Mouse (Mus musculus): ENCODE measurements around the gene Thsd7a. TPM values are rescaled to one million over a fixed set of nuclear protein-coding genes. Genes with fewer than 3 reads are reported as not detected.

The Thsd7a gene
- polyA plus RNA-seq, 1 experiment from 2014 or later = 0.24 TPM

GRCm38 (mm10) chr6:12402996-12403395 lies 346.2 kb downstream of the Thsd7a start:
- no peaks in the 10 kb centered on the region for H3K36me3 ChIP-seq (ENCODE audit: control insufficient read depth, insufficient read depth)
- ATAC-seq (ENCODE audit: low read depth) = no peak
- no peaks in the 10 kb centered on the region for H3K4me1 ChIP-seq (ENCODE audit: control insufficient read depth, low read depth, low read length)
- H3K4me2 ChIP-seq (ENCODE audit: low read depth, low read length) = no peak overlapping the region
- no peak overlapping the region for H3K4me3 ChIP-seq (ENCODE audit: low read depth, low read length)
- no peaks in the 10 kb centered on the region for H3K27me3 ChIP-seq (ENCODE audit: control insufficient read depth, insufficient read depth, low read depth, low read length)
- H3K27ac ChIP-seq (ENCODE audit: low read length) = no peak overlapping the region
- H3K9me3 ChIP-seq (replicated peaks; ENCODE audit: control insufficient read depth, low read length) = no peaks in the 10 kb centered on the region
- 75% methylated on average over 1 of the region's 1 CpGs for WGBS (ENCODE audit: insufficient replicate concordance)
- H3K9ac ChIP-seq (ENCODE audit: low read depth, low read length) = no peak overlapping the region

DNA sequence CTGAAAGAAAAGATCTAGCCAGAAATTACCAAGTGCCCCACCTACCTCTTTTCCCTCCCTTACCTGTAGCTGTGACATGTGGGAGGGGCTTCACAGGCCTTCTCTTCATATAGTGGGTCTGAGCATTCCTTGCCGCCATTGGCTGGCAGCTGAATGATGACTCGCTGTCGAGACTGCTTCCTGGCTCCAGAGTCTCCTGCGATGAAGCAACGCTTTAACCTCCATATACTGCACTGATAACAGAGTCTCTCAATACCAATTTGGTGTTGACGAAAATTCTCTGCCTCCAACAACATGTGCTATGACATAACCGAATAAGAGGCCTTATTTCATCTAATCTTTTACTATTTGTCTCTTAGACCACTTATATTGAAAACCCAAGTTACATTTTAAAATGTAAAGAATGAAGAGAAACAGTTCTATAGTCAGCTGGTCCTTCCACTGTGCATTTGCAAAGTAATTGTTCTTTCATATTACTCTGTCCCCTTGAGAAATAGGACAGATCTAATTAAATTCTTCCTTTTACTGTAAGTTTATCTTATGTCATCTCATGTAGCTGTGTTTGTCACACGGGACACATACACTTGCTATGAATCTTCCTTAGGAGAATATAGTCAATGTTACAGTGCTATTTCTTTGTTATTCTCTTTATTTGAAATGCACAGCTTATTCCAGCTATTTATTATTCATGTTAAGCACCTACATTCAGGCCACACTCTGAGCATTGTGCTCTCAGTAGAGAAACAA lies 351.3 kb downstream of the Thsd7a start:
- ATAC-seq (ENCODE audit: low read depth) = no peak
- no peaks in the 10 kb centered on the region for H3K27me3 ChIP-seq (ENCODE audit: control insufficient read depth, insufficient read depth, low read depth, low read length)
- no peak overlapping the region for H3K27ac ChIP-seq (ENCODE audit: low read length)
- no peak overlapping the region for H3K4me3 ChIP-seq (ENCODE audit: low read depth, low read length)
- H3K9me3 ChIP-seq (replicated peaks; ENCODE audit: control insufficient read depth, low read length) = no peaks in the 10 kb centered on the region
- no peaks in the 10 kb centered on the region for H3K4me1 ChIP-seq (ENCODE audit: control insufficient read depth, low read depth, low read length)
- H3K36me3 ChIP-seq (ENCODE audit: control insufficient read depth, insufficient read depth) = no peaks in the 10 kb centered on the region
- WGBS (ENCODE audit: insufficient replicate concordance) = 60% methylated on average over 8 of the region's 8 CpGs
- H3K4me2 ChIP-seq (ENCODE audit: low read depth, low read length) = no peak overlapping the region
- H3K9ac ChIP-seq (ENCODE audit: low read depth, low read length) = no peak overlapping the region

DNA sequence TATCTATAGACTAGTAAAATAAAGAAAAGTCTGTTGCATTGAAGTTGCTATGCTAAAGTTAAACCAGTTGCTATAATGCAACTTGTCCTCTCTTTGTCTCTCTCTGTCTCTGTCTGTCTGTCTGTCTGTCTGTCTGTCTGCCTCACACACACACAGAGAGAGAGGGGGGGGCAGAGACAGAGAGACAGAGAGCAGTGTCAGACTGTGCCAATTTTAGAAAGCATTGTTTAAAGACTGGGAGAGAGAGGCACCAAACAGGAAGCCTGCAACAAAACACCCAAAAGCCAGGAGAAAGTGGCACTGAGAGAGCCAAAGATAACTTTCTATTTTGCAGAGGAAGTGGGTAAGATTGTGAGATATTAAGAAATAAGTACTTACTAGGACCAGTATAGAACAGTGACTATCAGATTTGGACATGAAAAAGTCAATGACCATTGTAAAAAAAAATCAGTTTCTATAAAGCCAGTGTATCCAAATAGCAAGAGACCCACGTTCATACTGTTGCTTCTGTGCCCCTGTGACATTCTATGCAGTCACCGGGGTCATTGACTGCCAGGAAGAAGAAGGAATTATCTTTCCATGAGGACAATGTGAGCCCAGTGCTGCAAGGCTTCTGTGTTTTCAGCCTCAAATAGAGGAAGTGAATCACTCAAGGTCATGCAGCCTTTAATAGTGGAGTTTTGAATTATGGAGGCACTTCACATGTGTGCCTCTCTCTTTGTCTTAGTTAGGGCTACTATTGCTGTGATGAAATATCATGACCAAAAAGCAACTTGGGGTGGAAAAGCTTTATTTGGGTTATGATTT lies 355.4 kb downstream of the Thsd7a start:
- Histone ChIP-seq H3K36me3 (ENCODE audit: control insufficient read depth, insufficient read depth) (no peaks in the 10 kb centered on the region), H3K9me3 (replicated peaks; ENCODE audit: control insufficient read depth, low read length) (no peaks in the 10 kb centered on the region), H3K27ac (ENCODE audit: low read length) (no peak overlapping the region), H3K27me3 (ENCODE audit: control insufficient read depth, insufficient read depth, low read depth, low read length) (no peaks in the 10 kb centered on the region), H3K4me1 (ENCODE audit: control insufficient read depth, low read depth, low read length) (no peaks in the 10 kb centered on the region), H3K4me3 (ENCODE audit: low read depth, low read length) (no peak overlapping the region), H3K4me2 (ENCODE audit: low read depth, low read length) (no peak overlapping the region), H3K9ac (ENCODE audit: low read depth, low read length) (no peak overlapping the region)
- peak; percentile 53; the same call in 1 of the 2 replicates for ATAC-seq (ENCODE audit: low read depth)
- 13% methylated on average over 2 of the region's 2 CpGs for WGBS (ENCODE audit: insufficient replicate concordance)

GRCm38 (mm10) chr6:12386731-12387130 lies 362.5 kb downstream of the Thsd7a start:
- H3K27ac ChIP-seq (ENCODE audit: low read length) = no peak overlapping the region
- WGBS (ENCODE audit: insufficient replicate concordance) = 66% methylated on average over 1 of the region's 1 CpGs
- H3K36me3 ChIP-seq (ENCODE audit: control insufficient read depth, insufficient read depth) = no peaks in the 10 kb centered on the region
- H3K9me3 ChIP-seq (replicated peaks; ENCODE audit: control insufficient read depth, low read length) = no peaks in the 10 kb centered on the region
- no peaks in the 10 kb centered on the region for H3K4me1 ChIP-seq (ENCODE audit: control insufficient read depth, low read depth, low read length)
- no peaks in the 10 kb centered on the region for H3K27me3 ChIP-seq (ENCODE audit: control insufficient read depth, insufficient read depth, low read depth, low read length)
- no peak for ATAC-seq (ENCODE audit: low read depth)
- no peak overlapping the region for H3K4me2 ChIP-seq (ENCODE audit: low read depth, low read length)
- no peak overlapping the region for H3K4me3 ChIP-seq (ENCODE audit: low read depth, low read length)
- no peak overlapping the region for H3K9ac ChIP-seq (ENCODE audit: low read depth, low read length)

DNA sequence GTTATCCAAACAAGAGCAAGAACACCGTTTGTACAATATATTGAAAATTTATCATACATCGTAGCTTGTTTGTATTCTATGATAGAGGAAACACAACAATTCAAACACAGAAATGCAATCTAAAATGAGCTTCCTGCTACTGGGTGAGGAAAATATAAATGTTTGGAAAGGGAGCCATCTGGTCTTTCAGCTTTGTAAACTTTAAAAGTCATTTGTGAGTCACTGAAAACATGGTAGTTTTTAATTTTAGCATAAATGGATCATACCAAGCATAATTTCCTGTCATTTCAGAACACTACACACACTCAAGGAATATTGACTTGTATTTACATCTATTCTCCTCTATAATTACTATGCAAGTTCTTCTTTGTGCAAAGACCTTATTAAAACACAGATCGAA lies 363.6 kb downstream of the Thsd7a start:
- H3K4me3 ChIP-seq (ENCODE audit: low read depth, low read length) = no peak overlapping the region
- H3K27me3 ChIP-seq (ENCODE audit: control insufficient read depth, insufficient read depth, low read depth, low read length) = no peaks in the 10 kb centered on the region
- no peak for ATAC-seq (ENCODE audit: low read depth)
- no peak overlapping the region for H3K27ac ChIP-seq (ENCODE audit: low read length)
- H3K4me1 ChIP-seq (ENCODE audit: control insufficient read depth, low read depth, low read length) = no peaks in the 10 kb centered on the region
- H3K4me2 ChIP-seq (ENCODE audit: low read depth, low read length) = no peak overlapping the region
- no peak overlapping the region for H3K9ac ChIP-seq (ENCODE audit: low read depth, low read length)
- H3K36me3 ChIP-seq (ENCODE audit: control insufficient read depth, insufficient read depth) = no peaks in the 10 kb centered on the region
- no peaks in the 10 kb centered on the region for H3K9me3 ChIP-seq (replicated peaks; ENCODE audit: control insufficient read depth, low read length)
- WGBS (ENCODE audit: insufficient replicate concordance) = 49% methylated on average over 3 of the region's 3 CpGs

DNA sequence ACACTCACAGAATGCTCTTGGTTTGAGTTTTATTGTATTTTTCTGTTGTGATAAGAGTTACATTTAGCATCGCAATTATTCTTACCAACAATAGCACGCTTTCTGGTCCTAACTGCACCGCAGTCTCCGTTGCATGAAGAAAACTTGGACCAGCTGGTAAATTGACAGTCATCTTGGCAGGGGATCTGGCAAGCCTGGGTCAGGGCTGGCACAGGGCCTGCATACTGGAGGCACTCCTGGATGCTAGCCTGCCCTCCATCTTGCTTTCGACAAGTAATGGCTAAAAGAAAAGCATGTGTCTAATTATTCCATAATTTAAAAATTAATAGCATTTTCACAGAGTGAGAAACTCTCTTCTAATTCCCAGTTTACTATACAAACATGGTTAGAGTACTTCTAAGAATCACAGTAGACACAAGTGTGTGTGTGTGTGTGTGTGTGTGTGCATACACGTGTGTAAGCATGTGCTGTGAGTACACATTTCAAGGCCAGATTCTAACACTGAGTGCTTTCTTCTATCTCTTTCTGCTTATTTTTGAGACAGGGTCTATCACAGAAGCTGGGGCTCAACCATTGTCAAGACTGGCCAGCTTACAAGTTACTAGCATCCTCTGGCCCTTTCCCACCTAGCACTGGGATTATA lies 368.0 kb downstream of the Thsd7a start:
- no peak overlapping the region for H3K4me3 ChIP-seq (ENCODE audit: low read depth, low read length)
- H3K9ac ChIP-seq (ENCODE audit: low read depth, low read length) = no peak overlapping the region
- H3K9me3 ChIP-seq (replicated peaks; ENCODE audit: control insufficient read depth, low read length) = no peaks in the 10 kb centered on the region
- H3K27ac ChIP-seq (ENCODE audit: low read length) = no peak overlapping the region
- no peaks in the 10 kb centered on the region for H3K4me1 ChIP-seq (ENCODE audit: control insufficient read depth, low read depth, low read length)
- H3K27me3 ChIP-seq (ENCODE audit: control insufficient read depth, insufficient read depth, low read depth, low read length) = no peaks in the 10 kb centered on the region
- no peak for ATAC-seq (ENCODE audit: low read depth)
- H3K36me3 ChIP-seq (ENCODE audit: control insufficient read depth, insufficient read depth) = no peaks in the 10 kb centered on the region
- WGBS (ENCODE audit: insufficient replicate concordance) = 71% methylated on average over 6 of the region's 6 CpGs
- no peak overlapping the region for H3K4me2 ChIP-seq (ENCODE audit: low read depth, low read length)

GRCm38 (mm10) chr6:12380717-12381116 lies 368.5 kb downstream of the Thsd7a start:
- Histone ChIP-seq H3K4me1 (ENCODE audit: control insufficient read depth, low read depth, low read length) (no peaks in the 10 kb centered on the region), H3K4me3 (ENCODE audit: low read depth, low read length) (no peak overlapping the region), H3K9me3 (replicated peaks; ENCODE audit: control insufficient read depth, low read length) (no peaks in the 10 kb centered on the region), H3K4me2 (ENCODE audit: low read depth, low read length) (no peak overlapping the region), H3K9ac (ENCODE audit: low read depth, low read length) (no peak overlapping the region), H3K27me3 (ENCODE audit: control insufficient read depth, insufficient read depth, low read depth, low read length) (no peaks in the 10 kb centered on the region), H3K27ac (ENCODE audit: low read length) (no peak overlapping the region), H3K36me3 (ENCODE audit: control insufficient read depth, insufficient read depth) (no peaks in the 10 kb centered on the region)
- 70% methylated on average over 2 of the region's 2 CpGs for WGBS (ENCODE audit: insufficient replicate concordance)
- ATAC-seq (ENCODE audit: low read depth) = no peak

DNA sequence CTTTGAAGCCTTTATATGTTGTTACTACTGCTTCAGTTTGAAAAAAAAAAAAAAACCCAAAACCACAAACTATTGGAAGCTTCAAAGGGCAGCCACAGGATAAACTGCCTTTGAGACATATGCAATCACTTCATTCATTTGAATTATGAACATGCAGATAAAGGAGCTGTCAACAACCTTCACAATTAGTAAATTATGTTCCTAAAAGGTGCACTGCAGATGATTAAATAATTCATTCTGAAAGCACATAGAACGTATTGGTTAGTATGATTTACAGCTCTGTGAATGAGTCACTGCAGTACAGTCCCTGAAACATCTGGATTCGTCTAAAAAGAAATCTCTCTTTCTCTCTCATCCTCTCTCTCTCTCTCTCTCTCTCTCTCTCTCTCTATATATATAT lies 390.5 kb downstream of the Thsd7a start:
- Histone ChIP-seq H3K4me3 (ENCODE audit: low read depth, low read length) (no peak overlapping the region), H3K27ac (ENCODE audit: low read length) (no peak overlapping the region), H3K4me1 (ENCODE audit: control insufficient read depth, low read depth, low read length) (no peaks in the 10 kb centered on the region), H3K4me2 (ENCODE audit: low read depth, low read length) (no peak overlapping the region), H3K9ac (ENCODE audit: low read depth, low read length) (no peak overlapping the region), H3K27me3 (ENCODE audit: control insufficient read depth, insufficient read depth, low read depth, low read length) (no peaks in the 10 kb centered on the region), H3K36me3 (ENCODE audit: control insufficient read depth, insufficient read depth) (no peaks in the 10 kb centered on the region), H3K9me3 (replicated peaks; ENCODE audit: control insufficient read depth, low read length) (no peaks in the 10 kb centered on the region)
- 18% methylated on average over 2 of the region's 2 CpGs for WGBS (ENCODE audit: insufficient replicate concordance)
- ATAC-seq (ENCODE audit: low read depth) = no peak

DNA sequence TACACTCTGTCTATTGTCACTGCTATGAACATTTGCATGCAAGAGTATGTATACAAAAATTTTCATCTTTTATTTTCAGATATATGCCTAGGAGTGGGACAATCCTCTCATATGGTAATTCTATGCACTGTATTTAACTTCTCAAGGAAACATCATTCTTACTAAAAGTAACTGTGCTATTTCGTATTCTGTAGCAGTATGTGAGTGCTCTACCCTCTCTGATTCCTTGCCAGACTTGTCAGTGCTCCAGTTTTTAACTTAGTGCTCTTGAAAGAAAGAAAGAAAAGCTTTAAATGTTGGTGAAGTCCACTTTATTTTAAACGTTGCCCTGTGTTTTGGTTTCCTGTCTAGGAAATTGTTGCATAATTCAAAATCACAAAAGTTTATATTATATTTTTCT lies 395.6 kb downstream of the Thsd7a start:
- H3K4me2 ChIP-seq (ENCODE audit: low read depth, low read length) = no peak overlapping the region
- no peaks in the 10 kb centered on the region for H3K9me3 ChIP-seq (replicated peaks; ENCODE audit: control insufficient read depth, low read length)
- 43% methylated on average over 2 of the region's 2 CpGs for WGBS (ENCODE audit: insufficient replicate concordance)
- ATAC-seq (ENCODE audit: low read depth) = no peak
- no peaks in the 10 kb centered on the region for H3K4me1 ChIP-seq (ENCODE audit: control insufficient read depth, low read depth, low read length)
- no peak overlapping the region for H3K4me3 ChIP-seq (ENCODE audit: low read depth, low read length)
- no peak overlapping the region for H3K9ac ChIP-seq (ENCODE audit: low read depth, low read length)
- no peaks in the 10 kb centered on the region for H3K36me3 ChIP-seq (ENCODE audit: control insufficient read depth, insufficient read depth)
- H3K27me3 ChIP-seq (ENCODE audit: control insufficient read depth, insufficient read depth, low read depth, low read length) = no peaks in the 10 kb centered on the region
- no peak overlapping the region for H3K27ac ChIP-seq (ENCODE audit: low read length)
